Mouse (Mus musculus): ENCODE results near the gene Capza2. TPM values are rescaled to one million over a fixed set of nuclear protein-coding genes. Genes with fewer than 3 reads are reported as not detected.
A peak's percentile ranks its signal among the peaks of the same experiment; 100 is the strongest.

Capza2 gene
- polyA plus RNA-seq, 1 experiment from 2014 or later = 259 TPM

- no peak for DNase-seq (ENCODE audit: low spot score)
- Histone ChIP-seq H3K27ac (ENCODE audit: low read depth, low read length) (no peak overlapping the region), H3K9me3 (ENCODE audit: control insufficient read depth, low read length) (no peaks in the 10 kb centered on the region), H3K4me2 (ENCODE audit: low read depth) (no peak overlapping the region), H3K4me1 (ENCODE audit: control insufficient read depth, insufficient read depth, low read length) (no peaks in the 10 kb centered on the region), H3K36me3 (ENCODE audit: control insufficient read depth, insufficient read depth, low read length) (peaks cover 7% of the 10 kb centered on the region), H3K9ac (ENCODE audit: low read length) (no peak overlapping the region), H3K27me3 (ENCODE audit: control insufficient read depth, insufficient read depth, low read length) (no peaks in the 10 kb centered on the region), H3K4me3 (ENCODE audit: low read depth, low read length) (no peak overlapping the region)
- ATAC-seq (ENCODE audit: insufficient read depth, low FRiP score, low TSS enrichment) = no peak
These were observed 30.0 kb downstream of the Capza2 start for GRCm38 (mm10) chr6:17666024-17666423.

DNA sequence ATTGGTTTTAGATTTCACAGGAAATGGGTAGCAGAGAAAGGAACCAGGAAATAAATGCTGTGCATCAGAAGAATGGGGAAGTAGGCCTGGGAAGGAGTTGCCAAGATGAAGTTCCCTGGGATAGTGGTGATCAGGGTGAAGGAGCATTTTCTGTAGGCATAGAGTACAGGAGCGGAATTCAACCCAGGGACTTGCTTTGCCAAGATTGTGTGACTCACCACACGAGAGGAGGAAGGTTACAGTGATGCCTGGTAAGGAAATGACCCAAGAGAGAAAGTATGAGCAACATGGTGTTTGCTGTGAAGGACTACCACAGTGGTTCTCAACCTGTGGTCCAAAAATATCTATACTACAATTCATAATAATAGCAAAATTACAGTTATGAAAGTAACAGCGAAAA lies 31.8 kb downstream of the Capza2 start:
- no peaks in the 10 kb centered on the region for H3K9me3 ChIP-seq (ENCODE audit: control insufficient read depth, low read length)
- H3K4me1 ChIP-seq (ENCODE audit: control insufficient read depth, insufficient read depth, low read length) = no peaks in the 10 kb centered on the region
- no peaks in the 10 kb centered on the region for H3K27me3 ChIP-seq (ENCODE audit: control insufficient read depth, insufficient read depth, low read length)
- no peak overlapping the region for H3K4me3 ChIP-seq (ENCODE audit: low read depth, low read length)
- H3K27ac ChIP-seq (ENCODE audit: low read depth, low read length) = no peak overlapping the region
- WGBS = 94% methylated on average over 3 of the region's 3 CpGs
- H3K36me3 ChIP-seq (ENCODE audit: control insufficient read depth, insufficient read depth, low read length) = peaks cover 7% of the 10 kb centered on the region
- DNase-seq (ENCODE audit: low spot score) (no peak), ATAC-seq (ENCODE audit: insufficient read depth, low FRiP score, low TSS enrichment) (no peak)
- H3K9ac ChIP-seq (ENCODE audit: low read length) = no peak overlapping the region
- no peak overlapping the region for H3K4me2 ChIP-seq (ENCODE audit: low read depth)

DNA sequence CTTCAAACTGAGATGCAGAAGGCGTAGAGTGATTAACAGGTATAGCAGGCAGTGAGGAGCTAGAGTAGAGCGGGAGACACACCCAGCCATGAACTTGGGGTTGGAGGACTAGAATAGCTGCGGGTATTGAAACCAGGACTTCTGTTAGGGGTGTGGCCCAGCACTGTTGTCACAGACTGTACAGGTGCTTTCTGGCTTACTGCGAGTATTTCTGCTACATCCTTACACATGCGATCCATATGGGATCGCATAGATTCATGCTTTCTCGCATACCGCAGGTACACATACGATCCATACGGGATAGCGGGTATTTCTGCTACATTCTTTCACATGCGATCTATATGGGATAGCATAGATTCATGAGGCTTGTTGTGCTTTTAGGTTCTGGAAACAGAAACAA lies 32.3 kb downstream of the Capza2 start:
- H3K27ac ChIP-seq (ENCODE audit: low read depth, low read length) = no peak overlapping the region
- H3K4me3 ChIP-seq (ENCODE audit: low read depth, low read length) = no peak overlapping the region
- no peak for ATAC-seq (ENCODE audit: insufficient read depth, low FRiP score, low TSS enrichment)
- peaks cover 2% of the 10 kb centered on the region; the same call in 1 of the 2 replicates for H3K36me3 ChIP-seq (ENCODE audit: control insufficient read depth, insufficient read depth, low read length)
- no peaks in the 10 kb centered on the region for H3K27me3 ChIP-seq (ENCODE audit: control insufficient read depth, insufficient read depth, low read length)
- H3K4me2 ChIP-seq (ENCODE audit: low read depth) = no peak overlapping the region
- no peak for DNase-seq (ENCODE audit: low spot score)
- H3K4me1 ChIP-seq (ENCODE audit: control insufficient read depth, insufficient read depth, low read length) = no peaks in the 10 kb centered on the region
- no peak overlapping the region for H3K9ac ChIP-seq (ENCODE audit: low read length)
- H3K9me3 ChIP-seq (ENCODE audit: control insufficient read depth, low read length) = no peaks in the 10 kb centered on the region
- WGBS = 96% methylated on average over 12 of the region's 12 CpGs

GRCm38 (mm10) chr6:17669826-17670225 lies 33.8 kb downstream of the Capza2 start:
- no peak overlapping the region for H3K4me2 ChIP-seq (ENCODE audit: low read depth)
- H3K4me1 ChIP-seq (ENCODE audit: control insufficient read depth, insufficient read depth, low read length) = no peaks in the 10 kb centered on the region
- H3K9me3 ChIP-seq (ENCODE audit: control insufficient read depth, low read length) = no peaks in the 10 kb centered on the region
- ATAC-seq (ENCODE audit: insufficient read depth, low FRiP score, low TSS enrichment) (no peak), DNase-seq (ENCODE audit: low spot score) (no peak)
- H3K4me3 ChIP-seq (ENCODE audit: low read depth, low read length) = no peak overlapping the region
- 90% methylated on average over 2 of the region's 2 CpGs for WGBS
- no peaks in the 10 kb centered on the region for H3K27me3 ChIP-seq (ENCODE audit: control insufficient read depth, insufficient read depth, low read length)
- no peak overlapping the region for H3K27ac ChIP-seq (ENCODE audit: low read depth, low read length)
- H3K36me3 ChIP-seq (ENCODE audit: control insufficient read depth, insufficient read depth, low read length) = peaks cover 2% of the 10 kb centered on the region; the same call in 1 of the 2 replicates
- H3K9ac ChIP-seq (ENCODE audit: low read length) = no peak overlapping the region

- Histone ChIP-seq H3K9me3 (ENCODE audit: control insufficient read depth, low read length) (no peaks in the 10 kb centered on the region), H3K9ac (ENCODE audit: low read length) (no peak overlapping the region), H3K27me3 (ENCODE audit: control insufficient read depth, insufficient read depth, low read length) (no peaks in the 10 kb centered on the region), H3K27ac (ENCODE audit: low read depth, low read length) (no peak overlapping the region), H3K36me3 (ENCODE audit: control insufficient read depth, insufficient read depth, low read length) (no peaks in the 10 kb centered on the region), H3K4me1 (ENCODE audit: control insufficient read depth, insufficient read depth, low read length) (no peaks in the 10 kb centered on the region), H3K4me3 (ENCODE audit: low read depth, low read length) (no peak overlapping the region), H3K4me2 (ENCODE audit: low read depth) (no peak overlapping the region)
- peak; percentile 39 for ATAC-seq (ENCODE audit: insufficient read depth, low FRiP score, low TSS enrichment)
- 26% methylated on average over 11 of the region's 12 CpGs for WGBS
- peak; percentile 73 for DNase-seq (ENCODE audit: low spot score)
These were observed 39.2 kb downstream of the Capza2 start for GRCm38 (mm10) chr6:17675019-17675756.

GRCm38 (mm10) chr6:17677008-17677407 lies 41.0 kb downstream of the Capza2 start:
- H3K4me1 ChIP-seq (ENCODE audit: control insufficient read depth, insufficient read depth, low read length) = no peaks in the 10 kb centered on the region
- ATAC-seq (ENCODE audit: insufficient read depth, low FRiP score, low TSS enrichment) = no peak
- H3K4me2 ChIP-seq (ENCODE audit: low read depth) = no peak overlapping the region
- H3K4me3 ChIP-seq (ENCODE audit: low read depth, low read length) = no peak overlapping the region
- H3K36me3 ChIP-seq (ENCODE audit: control insufficient read depth, insufficient read depth, low read length) = no peaks in the 10 kb centered on the region
- H3K9me3 ChIP-seq (ENCODE audit: control insufficient read depth, low read length) = no peaks in the 10 kb centered on the region
- no peaks in the 10 kb centered on the region for H3K27me3 ChIP-seq (ENCODE audit: control insufficient read depth, insufficient read depth, low read length)
- H3K9ac ChIP-seq (ENCODE audit: low read length) = no peak overlapping the region
- H3K27ac ChIP-seq (ENCODE audit: low read depth, low read length) = no peak overlapping the region
- 90% methylated on average over 2 of the region's 2 CpGs for WGBS
- no peak for DNase-seq (ENCODE audit: low spot score)

DNA sequence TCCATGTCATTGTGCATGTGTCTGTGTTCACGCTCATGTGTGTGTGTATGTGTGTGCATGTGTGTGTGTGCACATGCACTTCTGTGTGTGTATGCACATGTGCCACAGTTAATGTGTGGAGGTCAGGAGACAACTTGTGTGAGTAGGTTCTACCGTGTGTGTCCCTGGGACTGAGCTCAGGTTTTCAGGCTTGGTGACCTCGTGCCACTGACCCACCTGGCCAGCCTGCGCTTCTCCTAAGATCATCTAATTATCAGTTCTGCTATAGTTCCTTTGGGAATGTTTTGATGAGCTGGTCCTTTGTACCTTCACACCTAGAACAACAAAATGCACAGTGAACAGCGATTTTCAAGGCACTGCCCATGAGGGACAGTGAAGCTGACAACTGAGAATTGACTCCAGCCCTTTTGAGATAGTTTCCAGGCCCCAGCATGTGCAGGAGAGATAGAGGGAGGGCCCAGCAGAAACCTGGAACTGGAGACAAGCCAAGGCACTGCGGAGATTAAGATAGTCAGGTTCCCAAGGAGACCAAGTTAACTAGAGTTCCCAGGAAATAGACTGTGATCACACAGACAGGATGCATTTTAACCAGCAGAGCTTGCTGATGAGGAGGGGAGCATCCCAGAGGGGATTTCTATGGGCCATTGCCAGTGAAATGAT lies 44.4 kb downstream of the Capza2 start:
- no peaks in the 10 kb centered on the region for H3K9me3 ChIP-seq (ENCODE audit: control insufficient read depth, low read length)
- no peak overlapping the region for H3K4me2 ChIP-seq (ENCODE audit: low read depth)
- 87% methylated on average over 6 of the region's 6 CpGs for WGBS
- no peaks in the 10 kb centered on the region for H3K36me3 ChIP-seq (ENCODE audit: control insufficient read depth, insufficient read depth, low read length)
- no peak overlapping the region for H3K27ac ChIP-seq (ENCODE audit: low read depth, low read length)
- H3K27me3 ChIP-seq (ENCODE audit: control insufficient read depth, insufficient read depth, low read length) = no peaks in the 10 kb centered on the region
- ATAC-seq (ENCODE audit: insufficient read depth, low FRiP score, low TSS enrichment) (no peak), DNase-seq (ENCODE audit: low spot score) (no peak)
- no peaks in the 10 kb centered on the region for H3K4me1 ChIP-seq (ENCODE audit: control insufficient read depth, insufficient read depth, low read length)
- H3K4me3 ChIP-seq (ENCODE audit: low read depth, low read length) = no peak overlapping the region
- H3K9ac ChIP-seq (ENCODE audit: low read length) = no peak overlapping the region

GRCm38 (mm10) chr6:17681810-17682209 lies 45.8 kb downstream of the Capza2 start:
- ATAC-seq (ENCODE audit: insufficient read depth, low FRiP score, low TSS enrichment) = no peak
- Histone ChIP-seq H3K27ac (ENCODE audit: low read depth, low read length) (no peak overlapping the region), H3K4me3 (ENCODE audit: low read depth, low read length) (no peak overlapping the region), H3K4me2 (ENCODE audit: low read depth) (no peak overlapping the region), H3K36me3 (ENCODE audit: control insufficient read depth, insufficient read depth, low read length) (no peaks in the 10 kb centered on the region), H3K9ac (ENCODE audit: low read length) (no peak overlapping the region), H3K27me3 (ENCODE audit: control insufficient read depth, insufficient read depth, low read length) (no peaks in the 10 kb centered on the region), H3K4me1 (ENCODE audit: control insufficient read depth, insufficient read depth, low read length) (no peaks in the 10 kb centered on the region), H3K9me3 (ENCODE audit: control insufficient read depth, low read length) (no peaks in the 10 kb centered on the region)
- WGBS = 96% methylated on average over 8 of the region's 8 CpGs
- no peak for DNase-seq (ENCODE audit: low spot score)

- no peak overlapping the region for H3K4me3 ChIP-seq (ENCODE audit: low read depth, low read length)
- H3K36me3 ChIP-seq (ENCODE audit: control insufficient read depth, insufficient read depth, low read length) = no peaks in the 10 kb centered on the region
- no peak overlapping the region for H3K4me2 ChIP-seq (ENCODE audit: low read depth)
- H3K27ac ChIP-seq (ENCODE audit: low read depth, low read length) = no peak overlapping the region
- H3K9me3 ChIP-seq (ENCODE audit: control insufficient read depth, low read length) = no peaks in the 10 kb centered on the region
- H3K27me3 ChIP-seq (ENCODE audit: control insufficient read depth, insufficient read depth, low read length) = no peaks in the 10 kb centered on the region
- 87% methylated on average over 5 of the region's 5 CpGs for WGBS
- ATAC-seq (ENCODE audit: insufficient read depth, low FRiP score, low TSS enrichment) (no peak), DNase-seq (ENCODE audit: low spot score) (no peak)
- H3K9ac ChIP-seq (ENCODE audit: low read length) = no peak overlapping the region
- H3K4me1 ChIP-seq (ENCODE audit: control insufficient read depth, insufficient read depth, low read length) = no peaks in the 10 kb centered on the region
These were observed 52.6 kb downstream of the Capza2 start for GRCm38 (mm10) chr6:17688676-17689075.

Measured in neural tube, embryonic 11.5 days (tissue).